8 mouse cellular contexts compared by ENCODE assay signal in the genomic region with DNA sequence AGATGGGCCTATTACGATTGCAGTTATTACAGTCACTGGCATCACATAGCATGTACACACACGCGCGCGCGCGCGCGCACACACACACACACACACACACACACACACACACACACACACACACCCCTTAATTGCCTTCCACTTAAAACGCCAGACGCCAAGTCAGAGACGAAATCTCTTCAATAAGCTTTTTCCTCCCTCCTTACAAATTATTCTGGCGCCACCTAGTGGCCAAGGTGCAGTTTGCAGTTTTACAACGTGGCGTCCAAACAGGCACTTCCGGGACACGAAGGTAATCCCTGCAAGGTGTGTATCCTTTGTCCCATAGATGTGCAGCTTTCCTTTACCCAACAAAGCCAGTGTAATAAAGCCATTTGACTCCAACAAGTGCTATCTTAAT. TPM values are rescaled to one million over a fixed set of nuclear protein-coding genes. Genes with fewer than 3 reads are reported as not detected.
A peak's percentile ranks its signal among the peaks of the same experiment; 100 is the strongest.
DNase-seq lines count a peak whose midpoint lies in the region; ATAC-seq and TF ChIP-seq lines count a peak whose summit lies in the region.

No protein-coding gene starts in this region.

- TF ChIP-seq POLR2A in cortical plate, adult 2 months (IDR thresholded peaks at IDR 0.05; ENCODE audit: extremely low read depth, insufficient read depth, low read length): no peak

- peaks cover 4% of the 10 kb centered on the region; the same call in 1 of the 2 replicates for H3K4me1 ChIP-seq in cortical plate, adult 2 months (ENCODE audit: control insufficient read depth, insufficient read depth, low read length)

- peak; percentile 51 to 87 for DNase-seq in adrenal gland, adult (ENCODE audit: inconsistent age in 2 of 2, low spot score in 1 of 2)
- DNase-seq in gastrocnemius, postnatal 10 days: peak; percentile 69
- DNase-seq in induced T-regulatory cell, adult 2 months (ENCODE audit: low read depth): peak; percentile 95
- peak; percentile 23 to 56 for DNase-seq in left cerebral cortex, adult 8-10 months (ENCODE audit: low spot score in 2 of 2)
- DNase-seq in right cerebral cortex, postnatal 14 days: peak; percentile 75
- peak; percentile 49 to 81 for DNase-seq in urinary bladder, postnatal 4 days (ENCODE audit: low spot score in 2 of 2)

- peak; percentile 71 for ATAC-seq in megakaryocyte-erythroid progenitor cell, adult 5-6 weeks (replicated peaks; ENCODE audit: low FRiP score, low TSS enrichment, poor library complexity, severe bottlenecking)

- H3K27ac ChIP-seq in cortical plate, adult 2 months (ENCODE audit: insufficient read depth, low read length): no peak overlapping the region

- peak; percentile 73 for TF ChIP-seq CTCF in cortical plate, adult 2 months (IDR thresholded peaks at IDR 0.05; ENCODE audit: extremely low read depth, insufficient read depth, low read length)

- H3K4me3 ChIP-seq in cortical plate, adult 2 months (ENCODE audit: insufficient read depth, low read length): no peak overlapping the region

RNA-seq across cellular contexts. Expression of a gene that starts 6.8 kb away (rescaled TPM):
- polyA plus RNA-seq in cortical plate, adult 2 months (2012; rRNA removed): not detected in 2 replicates
- not detected for total RNA-seq in gastrocnemius, postnatal 10 days (2021)
- not detected for total RNA-seq in left cerebral cortex, adult 8-10 months (2022)
- not detected in 2 replicates for total RNA-seq in megakaryocyte-erythroid progenitor cell, adult 5-6 weeks (2014; fragmentation: Nextera tagmentation)
- total RNA-seq in megakaryocyte-erythroid progenitor cell, adult 5-6 weeks (2017): not detected in 2 replicates

RNA-seq across cellular contexts. Expression of a gene that starts 41.8 kb away (rescaled TPM):
- polyA plus RNA-seq in cortical plate, adult 2 months (2012; rRNA removed): 3.1 and 4.5 TPM in 2 replicates
- total RNA-seq in gastrocnemius, postnatal 10 days (2021): 1 to 10 TPM; 2.3 to 4.3 TPM
- total RNA-seq in left cerebral cortex, adult 8-10 months (2022): 1 to 10 TPM; 1.5 to 3.5 (median 2.6) TPM
- 11.5 and 30.2 TPM in 2 replicates for total RNA-seq in megakaryocyte-erythroid progenitor cell, adult 5-6 weeks (2014; fragmentation: Nextera tagmentation)
- total RNA-seq in megakaryocyte-erythroid progenitor cell, adult 5-6 weeks (2017): 3.1 and 6.2 TPM in 2 replicates

RNA-seq across cellular contexts. Expression of a gene that starts 49.5 kb away (rescaled TPM):
- not detected in 2 replicates for polyA plus RNA-seq in cortical plate, adult 2 months (2012; rRNA removed)
- total RNA-seq in gastrocnemius, postnatal 10 days (2021): not detected
- total RNA-seq in left cerebral cortex, adult 8-10 months (2022): not detected
- 14.1 and 24.4 TPM in 2 replicates for total RNA-seq in megakaryocyte-erythroid progenitor cell, adult 5-6 weeks (2014; fragmentation: Nextera tagmentation)
- 9.7 and 15.2 TPM in 2 replicates for total RNA-seq in megakaryocyte-erythroid progenitor cell, adult 5-6 weeks (2017)

RNA-seq across cellular contexts. Expression of a gene that starts 54.8 kb away (rescaled TPM):
- polyA plus RNA-seq in cortical plate, adult 2 months (2012; rRNA removed): 0.83 and 0.92 TPM in 2 replicates
- total RNA-seq in gastrocnemius, postnatal 10 days (2021): 100 to 1,000 TPM; 115 to 141 TPM
- total RNA-seq in left cerebral cortex, adult 8-10 months (2022): 1 to 10 TPM in 1 of 4 experiments, not detected in 3; 1.3 TPM
- total RNA-seq in megakaryocyte-erythroid progenitor cell, adult 5-6 weeks (2014; fragmentation: Nextera tagmentation): not detected in 2 replicates
- total RNA-seq in megakaryocyte-erythroid progenitor cell, adult 5-6 weeks (2017): not detected in 2 replicates

Comparison
In these comparisons a context has a peak if more than half of its experiments do, and no peak if none do; other contexts are left out.
1. DNase-seq: peak in every context shown above with its lines; median percentile 95 in induced T-regulatory cell, adult 2 months; 75 in right cerebral cortex, postnatal 14 days; 69 in adrenal gland, adult; 69 in gastrocnemius, postnatal 10 days; 65 in urinary bladder, postnatal 4 days; 40 in left cerebral cortex, adult 8-10 months.
2. RNA of a gene that starts 49.5 kb away (total RNA-seq): 9.7 to 24.4 TPM in megakaryocyte-erythroid progenitor cell, adult 5-6 weeks; not detected in gastrocnemius, postnatal 10 days and not detected in left cerebral cortex, adult 8-10 months; every median in the first group is over 10 times any median in the second.